Mouse (Mus musculus) forebrain, embryonic 12.5 days (tissue): ENCODE data around the gene Fem1b. TPM values are rescaled to one million over a fixed set of nuclear protein-coding genes. Genes with fewer than 3 reads are reported as not detected.

Experiments
- ATAC-seq: fragments of 200-750 bp; cut with Nextera tagmentation; 2 replicates; pipeline ENCODE4 v1.8.0; 2017; ENCODE audit warnings: moderate TSS enrichment; ENCODE audit not compliant: low FRiP score
- H3K27ac ChIP-seq: fragments of 300-500 bp; sonication (generic); 2 replicates; pipeline ENCODE4 v1.5.1; 2016; ENCODE audit warnings: mild to moderate bottlenecking
- H3K27me3 ChIP-seq: fragments of 300-500 bp; sonication (generic); 2 replicates; pipeline ENCODE4 v1.6.1; 2016; ENCODE audit warnings: mild to moderate bottlenecking
- H3K36me3 ChIP-seq: fragments of 300-500 bp; sonication (generic); replicated peaks from 2 replicates; pipeline ENCODE4 v1.6.1; 2016; ENCODE audit warnings: mild to moderate bottlenecking
- H3K4me1 ChIP-seq: fragments of 300-500 bp; sonication (generic); 2 replicates; pipeline ENCODE4 v1.6.1; 2016
- H3K4me2 ChIP-seq: fragments of 300-500 bp; sonication (generic); 2 replicates; pipeline ENCODE4 v1.6.1; 2016; ENCODE audit warnings: mild to moderate bottlenecking, moderate library complexity
- H3K4me3 ChIP-seq: fragments of 300-500 bp; sonication (generic); replicated peaks from 2 replicates; pipeline ENCODE4 v1.5.1; 2016; ENCODE audit warnings: mild to moderate bottlenecking
- H3K9ac ChIP-seq: fragments of 300-500 bp; sonication (generic); 2 replicates; pipeline ENCODE4 v1.6.1; 2016; ENCODE audit warnings: mild to moderate bottlenecking
- H3K9me3 ChIP-seq: fragments of 300-500 bp; sonication (generic); 2 replicates; pipeline ENCODE4 v1.6.1; 2016
- WGBS: fragments of 180-500 bp; shearing (Covaris S2); methylation state at CpG from one replicate; pipeline ENCODE4 v1.1.7; 2016; 5-methylcytosine and 5-hydroxymethylcytosine counted together
- polyA plus RNA-seq: library from polyadenylated mRNA; unstranded; fragments of >200 nt; fragmentation: Nextera tagmentation; extraction: Ambion mirVana; gene quantifications from 2 replicates; pipeline ENCODE4 v1.2.1, GENCODE M21; 2016

Fem1b gene
- polyA plus RNA-seq, 1 experiment from 2014 or later: 56.6 TPM

DNA sequence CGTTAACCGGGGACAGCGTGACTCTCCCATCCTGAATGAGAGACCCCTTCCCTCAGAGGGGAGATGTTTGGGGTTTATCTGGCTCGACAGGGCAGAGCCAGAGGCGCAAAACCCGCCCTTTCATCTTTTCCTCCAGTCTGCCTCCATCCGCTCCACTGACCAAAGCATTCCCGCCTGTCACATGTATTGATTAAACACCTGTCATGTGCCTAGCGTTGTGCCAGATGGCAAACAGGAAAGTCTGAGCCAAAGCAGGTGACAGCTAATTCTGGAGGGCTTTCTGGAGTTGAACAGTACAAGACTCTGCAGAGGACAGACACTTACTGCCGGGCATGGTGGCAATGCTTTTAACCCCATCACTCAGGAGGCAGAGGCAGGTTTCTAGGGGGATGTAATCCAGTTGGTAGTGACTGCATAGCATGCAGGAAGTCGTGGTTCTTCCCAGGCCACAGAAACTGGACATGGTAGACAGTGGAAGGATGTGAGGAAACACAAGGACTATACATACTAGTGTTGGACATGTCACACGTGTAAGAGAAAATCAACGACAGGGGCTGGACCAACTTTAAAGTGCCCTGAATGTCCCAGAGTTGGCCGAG, 27.5 kb upstream of the Fem1b start:
- Histone ChIP-seq H3K4me3 (peak overlapping the region; percentile 69), H3K36me3 (no peaks in the 10 kb centered on the region), H3K4me1 (peaks cover 26% of the 10 kb centered on the region), H3K4me2 (peak overlapping the region; percentile 88), H3K9me3 (no peaks in the 10 kb centered on the region), H3K27me3 (0 out of 2 replicates have a peak, but pooled peaks cover 5% of the 10 kb centered on the region), H3K27ac (peak overlapping the region; percentile 87), H3K9ac (peak overlapping the region; percentile 88)
- WGBS: 18% methylated on average over 14 of the region's 14 CpGs
- ATAC-seq: 0 out of 2 replicates have a peak, but pooled peaks have one; percentile 6

DNA sequence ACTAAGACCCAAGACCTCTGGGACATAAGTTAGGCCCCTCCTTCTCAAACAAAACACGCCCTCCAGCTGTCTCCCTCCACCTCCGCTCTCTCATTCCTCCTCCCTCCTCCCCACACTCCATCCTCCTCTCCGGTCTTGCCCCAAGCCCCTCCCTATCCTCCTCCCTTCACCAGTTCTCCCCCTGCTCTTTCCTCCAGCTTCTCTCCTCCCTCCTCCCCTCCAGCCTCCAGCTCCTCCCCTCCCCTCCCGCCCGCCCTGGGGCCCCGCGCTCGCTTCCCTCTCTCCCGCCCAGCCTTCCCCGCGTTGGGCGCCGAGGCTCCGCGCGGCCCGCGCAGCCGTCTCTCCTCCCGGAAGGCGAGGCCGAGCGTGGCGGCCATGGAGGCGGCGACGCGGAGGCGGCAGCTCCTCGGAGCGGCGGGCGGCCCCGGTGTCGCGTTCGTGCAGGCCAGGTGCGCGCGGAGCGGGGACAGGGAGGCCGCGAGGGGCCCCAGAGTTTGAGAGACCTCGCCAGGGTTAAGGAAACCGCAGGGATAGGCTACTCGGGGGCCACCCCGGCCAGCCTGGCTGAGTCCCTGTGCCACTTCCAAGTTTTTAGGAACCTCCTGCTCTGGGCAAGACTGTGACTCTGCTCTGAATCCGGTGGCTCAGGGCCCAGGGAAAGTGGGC, 26.9 kb upstream of the Fem1b start, which contains the start of gene Cln6:
Gene Cln6, plus strand, starts transcription at position 280 of the 666 bp plus-strand sequence.
- under 1% methylated on average over 43 of the region's 48 CpGs for WGBS
- peak within 1 kb of the TSS; percentile 69 for H3K4me3 ChIP-seq
- H3K9ac ChIP-seq: peak within 1 kb of the TSS; percentile 88
- peaks cover 26% of the 10 kb centered on the region for H3K4me1 ChIP-seq
- H3K27ac ChIP-seq: peak within 1 kb of the TSS; percentile 87
- 0 out of 2 replicates have a peak, but pooled peaks cover 5% of the 10 kb centered on the region for H3K27me3 ChIP-seq
- H3K36me3 ChIP-seq: no peaks in the 10 kb centered on the region
- peak within 1 kb of the TSS; percentile 88 for H3K4me2 ChIP-seq
- ATAC-seq: peak; percentile 85
- no peaks in the 10 kb centered on the region for H3K9me3 ChIP-seq

DNA sequence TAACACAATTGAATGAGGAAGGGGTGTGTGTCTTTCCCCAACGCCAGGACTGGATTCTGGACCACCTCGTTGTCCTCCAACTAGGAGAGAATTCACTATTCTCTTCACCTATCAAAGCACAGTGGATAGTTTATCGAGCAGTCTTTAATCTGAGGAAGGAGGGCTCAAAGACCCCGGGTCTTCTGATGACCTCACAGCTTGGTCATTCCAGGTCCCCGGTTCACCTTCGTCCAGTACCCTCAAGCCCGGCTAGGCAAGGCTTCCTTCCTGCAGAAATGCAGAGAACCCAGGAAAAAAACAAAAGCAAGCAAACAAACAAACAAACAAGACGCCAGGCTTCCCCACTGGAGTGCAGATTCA, 26.4 kb upstream of the Fem1b start:
- peak; percentile 30; the same call in 1 of the 2 replicates for ATAC-seq
- Histone ChIP-seq H3K27me3 (0 out of 2 replicates have a peak, but pooled peaks cover 5% of the 10 kb centered on the region), H3K4me3 (peak overlapping the region; percentile 69), H3K9me3 (no peaks in the 10 kb centered on the region), H3K27ac (peak overlapping the region; percentile 87), H3K4me1 (peaks cover 26% of the 10 kb centered on the region), H3K36me3 (no peaks in the 10 kb centered on the region), H3K9ac (no peak overlapping the region), H3K4me2 (peak overlapping the region; percentile 88)
- 13% methylated on average over 8 of the region's 8 CpGs for WGBS

DNA sequence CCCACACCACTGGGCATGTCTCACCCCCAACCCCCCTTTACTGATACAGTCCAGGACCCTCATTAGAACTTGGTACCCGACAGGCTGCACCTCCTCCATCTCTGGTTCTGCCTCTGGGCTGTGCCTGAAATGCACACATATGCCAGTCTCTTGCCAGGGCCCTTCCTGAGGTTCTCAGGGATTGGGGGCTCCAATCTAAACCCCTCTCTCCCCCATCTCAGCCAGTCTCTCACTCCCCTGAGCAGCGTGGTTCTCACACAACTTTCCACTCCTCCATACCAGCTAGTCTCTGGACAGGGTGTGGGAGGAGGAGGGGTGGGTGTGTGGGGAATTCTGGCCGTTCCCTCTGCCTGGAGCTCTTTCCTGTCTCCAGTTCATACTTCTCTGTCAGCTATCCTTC, 25.9 kb upstream of the Fem1b start:
- Histone ChIP-seq H3K36me3 (no peaks in the 10 kb centered on the region), H3K9me3 (no peaks in the 10 kb centered on the region), H3K27ac (peak overlapping the region; percentile 87; the same call in 1 of the 2 replicates), H3K9ac (no peak overlapping the region), H3K27me3 (0 out of 2 replicates have a peak, but pooled peaks cover 5% of the 10 kb centered on the region), H3K4me2 (no peak overlapping the region), H3K4me1 (peaks cover 26% of the 10 kb centered on the region), H3K4me3 (no peak overlapping the region)
- ATAC-seq: no peak
- 71% methylated on average over 3 of the region's 3 CpGs for WGBS

DNA sequence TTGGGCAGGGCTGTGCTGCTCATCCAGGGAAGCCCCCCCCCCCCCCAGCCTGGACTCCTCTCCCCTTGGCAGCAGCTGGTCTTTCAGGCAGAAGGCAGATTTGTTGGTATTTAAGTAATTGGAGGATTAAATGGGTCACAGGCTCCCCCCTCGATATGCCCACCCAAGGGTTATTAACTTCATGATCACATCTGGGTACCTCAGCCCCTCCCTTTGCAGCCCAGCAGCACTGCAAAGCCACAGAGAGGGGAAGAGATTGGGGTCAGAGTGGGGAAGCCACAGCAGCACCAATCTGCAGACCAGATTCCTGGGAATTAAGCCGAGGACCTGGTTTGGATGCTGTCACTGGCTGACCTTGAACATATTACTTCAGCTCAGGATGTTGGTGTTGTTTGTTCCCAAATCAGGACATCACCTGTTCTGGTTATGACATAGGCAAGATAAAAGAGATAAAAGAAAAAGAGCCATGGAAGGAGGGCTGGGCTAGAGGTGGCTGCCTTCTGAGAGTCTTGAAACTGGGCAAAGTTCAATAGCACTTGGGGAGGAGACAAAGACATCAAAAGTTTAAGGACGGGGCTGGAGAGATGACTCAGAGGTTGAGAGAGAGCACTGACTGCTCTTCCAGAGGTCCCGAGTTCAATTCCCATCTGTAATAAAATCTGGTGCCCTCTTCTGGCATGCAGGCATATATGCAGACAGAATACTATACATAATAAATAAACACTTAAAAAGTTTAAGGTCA, 24.1 kb upstream of the Fem1b start:
- H3K36me3 ChIP-seq: no peaks in the 10 kb centered on the region
- no peak overlapping the region for H3K9ac ChIP-seq
- 0 out of 2 replicates have a peak, but pooled peaks cover 4% of the 10 kb centered on the region for H3K27me3 ChIP-seq
- H3K9me3 ChIP-seq: no peaks in the 10 kb centered on the region
- H3K4me1 ChIP-seq: peaks cover 24% of the 10 kb centered on the region
- no peak overlapping the region for H3K27ac ChIP-seq
- no peak for ATAC-seq
- no peak overlapping the region for H3K4me3 ChIP-seq
- no peak overlapping the region for H3K4me2 ChIP-seq
- WGBS: 70% methylated on average over 4 of the region's 4 CpGs

DNA sequence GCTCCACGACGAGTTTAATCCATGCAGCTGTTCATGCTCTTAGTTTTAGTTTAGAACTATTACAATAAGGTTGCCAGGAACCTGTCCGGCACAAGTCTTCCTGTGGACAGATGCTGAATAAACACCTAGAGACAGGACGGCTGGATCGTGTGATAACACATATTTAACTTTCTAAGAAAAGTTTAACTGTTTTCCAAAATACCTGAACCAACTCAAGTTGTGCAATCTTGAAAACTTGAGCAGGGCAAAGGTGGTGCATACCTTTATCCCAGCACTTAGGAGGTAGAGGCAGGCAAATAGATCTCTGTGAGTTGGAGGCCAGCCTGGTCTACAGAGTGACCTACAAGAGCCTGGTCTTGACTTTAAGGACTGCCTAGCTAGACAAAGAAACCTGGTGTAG, 23.2 kb upstream of the Fem1b start:
- H3K4me2 ChIP-seq: no peak overlapping the region
- no peaks in the 10 kb centered on the region for H3K27me3 ChIP-seq
- 86% methylated on average over 5 of the region's 5 CpGs for WGBS
- no peaks in the 10 kb centered on the region for H3K9me3 ChIP-seq
- no peak for ATAC-seq
- no peaks in the 10 kb centered on the region for H3K36me3 ChIP-seq
- no peak overlapping the region for H3K4me3 ChIP-seq
- H3K9ac ChIP-seq: no peak overlapping the region
- H3K27ac ChIP-seq: no peak overlapping the region
- H3K4me1 ChIP-seq: peaks cover 21% of the 10 kb centered on the region

DNA sequence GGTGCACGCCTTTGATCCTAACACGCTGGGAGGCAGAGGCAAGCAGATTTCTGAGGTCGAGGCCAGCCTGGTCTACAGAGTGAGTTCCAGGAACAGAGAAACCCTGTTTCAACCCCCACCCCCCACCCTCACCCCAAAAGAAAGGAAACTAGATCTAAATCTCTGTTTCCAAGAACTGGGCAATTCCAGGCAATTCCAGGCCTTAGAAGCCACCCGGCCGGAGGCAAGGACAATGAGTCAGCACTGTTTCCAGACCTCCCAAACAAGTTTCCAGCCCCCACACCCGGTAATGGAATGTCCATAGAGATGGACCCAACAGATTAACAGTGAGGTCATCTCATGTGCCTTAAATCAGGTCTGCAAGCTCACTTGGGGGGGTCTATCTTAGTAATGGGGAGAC, 18.1 kb upstream of the Fem1b start:
- no peaks in the 10 kb centered on the region for H3K27me3 ChIP-seq
- no peak overlapping the region for H3K4me2 ChIP-seq
- H3K9ac ChIP-seq: no peak overlapping the region
- 84% methylated on average over 6 of the region's 6 CpGs for WGBS
- H3K4me3 ChIP-seq: no peak overlapping the region
- peaks cover 33% of the 10 kb centered on the region for H3K4me1 ChIP-seq
- no peaks in the 10 kb centered on the region for H3K36me3 ChIP-seq
- H3K27ac ChIP-seq: no peak overlapping the region
- H3K9me3 ChIP-seq: no peaks in the 10 kb centered on the region
- no peak for ATAC-seq

DNA sequence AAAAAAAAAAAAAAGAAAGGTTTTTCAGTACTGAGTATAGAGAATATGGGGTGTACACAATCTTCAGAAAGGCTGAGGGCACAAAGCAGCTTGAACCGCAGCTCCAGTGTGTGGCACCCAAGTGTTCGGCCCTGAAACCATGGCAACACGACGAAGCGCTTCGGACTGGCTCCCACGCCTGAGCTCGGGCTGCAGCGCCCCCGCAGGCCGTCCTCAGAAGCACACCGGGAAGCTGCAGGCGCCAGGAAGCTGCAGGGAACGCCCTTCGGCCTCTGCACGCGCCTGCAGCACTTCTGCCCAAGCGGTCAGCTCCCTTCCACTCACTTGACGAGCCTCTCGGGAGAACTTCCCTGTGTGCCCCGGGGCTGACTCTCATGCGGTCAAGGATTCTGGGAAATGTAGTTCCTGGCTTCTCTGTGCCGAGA, 16.9 kb upstream of the Fem1b start:
- Histone ChIP-seq H3K9ac (no peak overlapping the region), H3K27me3 (no peaks in the 10 kb centered on the region), H3K4me2 (peak overlapping the region; percentile 51), H3K27ac (peak overlapping the region; percentile 42; the same call in 1 of the 2 replicates), H3K36me3 (no peaks in the 10 kb centered on the region), H3K4me1 (peaks cover 33% of the 10 kb centered on the region), H3K4me3 (peak overlapping the region; percentile 30), H3K9me3 (no peaks in the 10 kb centered on the region)
- 0% methylated on average over 23 of the region's 23 CpGs for WGBS
- peak; percentile 90 for ATAC-seq

DNA sequence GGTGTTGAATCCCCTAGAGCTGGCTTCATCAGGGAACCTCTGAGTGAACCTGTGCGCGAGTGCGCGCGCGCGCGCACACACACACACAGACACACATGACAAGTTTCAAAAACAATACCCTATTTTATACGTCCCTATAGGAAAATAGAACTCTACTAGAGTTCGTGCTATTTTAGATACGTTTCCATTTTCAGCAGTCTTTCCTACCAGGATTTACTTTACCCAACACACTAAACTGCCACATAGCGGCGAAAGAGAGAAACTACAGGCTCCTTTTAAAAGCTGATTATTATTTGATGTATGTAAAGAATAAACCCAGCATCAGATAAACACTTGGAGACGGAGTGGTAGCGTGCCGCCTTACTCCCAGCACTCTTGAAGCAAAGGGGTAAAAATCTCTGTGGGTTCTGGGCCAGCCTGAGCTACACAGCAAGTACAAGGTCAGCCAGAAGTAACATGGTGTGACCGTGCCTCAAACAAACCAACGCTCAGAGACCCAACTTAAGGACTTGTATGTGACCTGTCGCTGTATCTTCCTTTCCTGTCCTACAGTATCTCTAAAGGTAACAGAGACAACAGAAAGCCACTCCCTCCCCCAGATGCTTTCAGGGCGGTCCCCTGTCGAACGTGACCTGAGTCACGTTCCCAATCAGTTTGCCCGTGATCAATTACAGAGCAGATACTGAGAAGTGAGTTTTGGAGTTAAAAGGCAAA, 16.4 kb upstream of the Fem1b start:
- Histone ChIP-seq H3K4me3 (peak overlapping the region; percentile 30), H3K27ac (peak overlapping the region; percentile 63), H3K9ac (no peak overlapping the region), H3K4me1 (peaks cover 33% of the 10 kb centered on the region), H3K9me3 (no peaks in the 10 kb centered on the region), H3K27me3 (no peaks in the 10 kb centered on the region), H3K4me2 (peak overlapping the region; percentile 51), H3K36me3 (no peaks in the 10 kb centered on the region)
- 6% methylated on average over 24 of the region's 24 CpGs for WGBS
- peak; percentile 7; the same call in 1 of the 2 replicates for ATAC-seq

DNA sequence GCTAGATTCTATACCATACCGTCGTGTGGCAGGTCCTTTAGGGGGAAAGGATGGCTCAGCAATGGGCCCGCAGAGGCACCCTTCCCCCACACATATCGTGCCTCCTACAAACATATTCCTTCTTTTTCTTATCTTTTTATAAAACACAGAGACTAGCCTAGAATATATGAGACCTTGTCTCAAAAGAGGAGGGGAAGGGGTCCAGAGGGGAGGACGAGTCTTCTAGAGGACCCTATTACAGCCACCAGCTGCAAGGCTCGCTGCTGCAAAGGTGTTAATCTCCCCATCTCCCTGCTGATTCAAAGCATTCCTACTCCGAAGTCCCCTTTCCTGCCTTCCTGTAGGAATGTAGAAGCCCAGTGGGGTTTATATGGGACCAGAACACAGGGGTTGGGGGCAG, 14.7 kb upstream of the Fem1b start:
- H3K9ac ChIP-seq: no peak overlapping the region
- WGBS: 4% methylated on average over 7 of the region's 7 CpGs
- H3K4me1 ChIP-seq: peaks cover 33% of the 10 kb centered on the region
- no peaks in the 10 kb centered on the region for H3K9me3 ChIP-seq
- H3K36me3 ChIP-seq: no peaks in the 10 kb centered on the region
- no peak overlapping the region for H3K4me3 ChIP-seq
- no peaks in the 10 kb centered on the region for H3K27me3 ChIP-seq
- ATAC-seq: no peak
- peak overlapping the region; percentile 34 for H3K4me2 ChIP-seq
- H3K27ac ChIP-seq: peak overlapping the region; percentile 79

DNA sequence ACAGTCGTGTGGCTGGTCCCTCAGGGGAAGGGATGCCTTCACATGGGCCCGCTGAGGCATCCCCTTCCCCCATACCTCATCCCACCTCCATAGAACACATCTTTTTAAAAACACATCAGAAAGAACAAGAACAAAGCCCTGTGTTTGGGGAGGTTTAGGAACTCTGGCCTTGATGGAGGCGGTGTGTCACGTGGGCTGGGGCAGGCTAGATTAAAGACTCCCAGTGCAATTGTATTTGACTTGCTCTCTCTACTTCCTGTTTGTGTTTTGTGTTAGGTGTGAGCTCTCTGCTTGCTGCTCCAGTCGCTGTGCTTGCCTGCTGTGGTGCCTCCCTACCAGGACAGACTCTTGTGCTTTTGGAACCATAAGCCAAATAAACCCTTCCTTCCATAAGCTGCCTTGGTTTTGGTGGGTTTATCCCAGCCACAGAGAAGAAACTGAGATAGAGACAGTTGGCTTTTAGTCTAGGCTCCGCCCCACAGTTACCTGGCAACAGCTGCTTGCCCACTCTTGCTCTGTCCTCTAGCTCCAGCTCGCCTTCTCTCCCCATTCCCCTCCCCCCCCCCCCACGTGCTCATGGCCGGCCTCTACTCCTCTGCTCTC, 14.2 kb upstream of the Fem1b start:
- H3K27me3 ChIP-seq: no peaks in the 10 kb centered on the region
- ATAC-seq: peak; percentile 42
- 2% methylated on average over 9 of the region's 9 CpGs for WGBS
- H3K4me3 ChIP-seq: no peak overlapping the region
- peak overlapping the region; percentile 79 for H3K27ac ChIP-seq
- peak overlapping the region; percentile 34 for H3K4me2 ChIP-seq
- H3K36me3 ChIP-seq: no peaks in the 10 kb centered on the region
- H3K4me1 ChIP-seq: peaks cover 33% of the 10 kb centered on the region
- no peak overlapping the region for H3K9ac ChIP-seq
- no peaks in the 10 kb centered on the region for H3K9me3 ChIP-seq
